Mouse (Mus musculus): Measurements from ENCODE around the gene Cby3. TPM values are rescaled to one million over a fixed set of nuclear protein-coding genes. Genes with fewer than 3 reads are reported as not detected.
"Not testable (repeated sequence)": the region's sequence is repeated elsewhere in the genome, so short reads cannot be mapped to it uniquely, and the experiment has no call there.

Cby3 gene
- polyA plus RNA-seq (2012; rRNA removed) (0.16 TPM in 1 of 2 replicates, not detected in the other), polyA plus RNA-seq (2014; fragmentation: Nextera tagmentation; extraction: Ambion mirVana) (0.47 TPM in 1 of 2 replicates, not detected in the other)

DNA sequence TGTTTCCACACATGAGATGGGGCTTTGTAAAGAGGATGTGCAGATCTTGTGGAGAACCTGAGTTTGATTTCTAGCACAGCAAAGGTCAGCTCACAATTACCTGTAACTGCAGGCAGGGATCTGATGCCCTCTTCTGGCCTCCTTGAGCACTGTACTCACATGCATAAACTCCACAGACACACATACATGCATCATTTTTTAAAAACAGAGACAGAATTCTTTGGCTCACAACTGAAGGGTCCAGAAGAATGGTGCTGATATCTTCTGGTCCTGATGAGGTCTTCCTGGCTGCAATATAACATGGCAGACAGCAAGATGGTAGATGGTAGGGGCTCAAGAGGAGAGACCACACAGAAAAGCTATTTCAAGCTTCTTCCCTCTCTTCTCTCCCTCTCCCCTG lies at the start of gene Cby3:
Gene Cby3 (plus strand): TSS at position 301 of the 400 bp plus-strand sequence.
- Histone ChIP-seq H3K27ac (replicated peaks; ENCODE audit: low read depth, low read length) (no peak within 1 kb of the TSS), H3K9me3 (ENCODE audit: control insufficient read depth, low read length) (no peaks in the 10 kb centered on the region), H3K4me3 (replicated peaks; ENCODE audit: low read length) (no peak within 1 kb of the TSS), H3K9ac (ENCODE audit: low read depth, low read length, severe bottlenecking) (no peak within 1 kb of the TSS), H3K4me2 (replicated peaks; ENCODE audit: low read depth, low read length, severe bottlenecking) (no peak within 1 kb of the TSS), H3K36me3 (ENCODE audit: control insufficient read depth, insufficient read depth, low read length) (no peaks in the 10 kb centered on the region), H3K4me1 (ENCODE audit: control insufficient read depth, insufficient read depth, low read length) (no peaks in the 10 kb centered on the region), H3K27me3 (ENCODE audit: control insufficient read depth, insufficient read depth, low read length) (no peaks in the 10 kb centered on the region)
- TF ChIP-seq POLR2A (IDR thresholded peaks at IDR 0.05; ENCODE audit: borderline replicate concordance, extremely low read depth, insufficient read depth, insufficient read length), result no peak
- no peak for ATAC-seq (ENCODE audit: low FRiP score, low read depth)
- DNase-seq (ENCODE audit: low spot score), result no peak

DNA sequence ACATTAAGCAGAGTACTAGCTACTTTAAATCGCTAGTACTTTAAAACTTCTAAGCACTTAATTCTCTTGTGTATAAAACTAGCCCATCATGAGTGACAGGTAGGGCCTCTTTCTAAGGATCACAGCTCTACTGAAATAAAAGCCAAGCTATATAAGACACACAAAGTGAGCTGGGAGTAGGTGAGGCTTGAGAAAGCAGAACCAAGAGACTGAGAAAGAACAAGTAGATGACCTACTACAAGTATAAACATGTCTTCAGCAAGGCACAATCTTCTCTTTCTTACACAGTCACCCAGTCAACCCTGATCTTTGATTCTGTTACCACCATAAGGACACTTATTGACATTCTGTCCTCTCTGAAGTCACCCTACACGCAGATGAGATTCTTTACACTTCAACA lies 41.5 kb upstream of the Cby3 start:
- DNase-seq (ENCODE audit: low spot score) (no peak), ATAC-seq (ENCODE audit: low FRiP score, low read depth) (no peak)
- H3K4me2 ChIP-seq (replicated peaks; ENCODE audit: low read depth, low read length, severe bottlenecking), result no peak overlapping the region
- no peak overlapping the region for H3K4me3 ChIP-seq (replicated peaks; ENCODE audit: low read length)
- H3K9me3 ChIP-seq (ENCODE audit: control insufficient read depth, low read length), result no peaks in the 10 kb centered on the region
- TF ChIP-seq POLR2A (IDR thresholded peaks at IDR 0.05; ENCODE audit: borderline replicate concordance, extremely low read depth, insufficient read depth, insufficient read length), result no peak
- no peak overlapping the region for H3K27ac ChIP-seq (replicated peaks; ENCODE audit: low read depth, low read length)
- peaks cover 38% of the 10 kb centered on the region for H3K36me3 ChIP-seq (ENCODE audit: control insufficient read depth, insufficient read depth, low read length)
- H3K4me1 ChIP-seq (ENCODE audit: control insufficient read depth, insufficient read depth, low read length), result no peaks in the 10 kb centered on the region
- no peaks in the 10 kb centered on the region for H3K27me3 ChIP-seq (ENCODE audit: control insufficient read depth, insufficient read depth, low read length)
- no peak overlapping the region for H3K9ac ChIP-seq (ENCODE audit: low read depth, low read length, severe bottlenecking)
- WGBS, result 78% methylated on average over 2 of the region's 2 CpGs

DNA sequence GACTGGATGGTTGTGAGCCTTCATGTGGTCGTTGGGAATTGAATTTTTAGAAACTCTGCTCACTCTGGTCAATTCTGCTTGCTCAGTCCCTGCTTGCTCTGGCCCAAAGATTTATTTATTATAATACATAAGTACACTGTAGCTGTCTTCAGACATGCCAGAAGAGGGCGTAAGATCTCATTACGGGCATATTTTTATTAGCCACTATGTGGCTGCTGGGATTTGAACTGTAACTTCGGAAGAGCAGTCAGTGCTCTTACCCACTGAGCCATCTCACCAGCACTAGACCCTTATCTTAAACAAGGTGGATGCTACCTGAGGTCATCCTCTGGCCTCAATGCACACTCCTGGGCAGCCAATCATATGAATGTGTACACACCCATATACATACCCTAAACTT lies 34.9 kb upstream of the Cby3 start:
- H3K4me3 ChIP-seq (replicated peaks; ENCODE audit: low read length); H3K9me3 ChIP-seq (ENCODE audit: control insufficient read depth, low read length); H3K9ac ChIP-seq (ENCODE audit: low read depth, low read length, severe bottlenecking); H3K27ac ChIP-seq (replicated peaks; ENCODE audit: low read depth, low read length); DNase-seq (ENCODE audit: low spot score); H3K4me2 ChIP-seq (replicated peaks; ENCODE audit: low read depth, low read length, severe bottlenecking); ATAC-seq (ENCODE audit: low FRiP score, low read depth); H3K36me3 ChIP-seq (ENCODE audit: control insufficient read depth, insufficient read depth, low read length); H3K27me3 ChIP-seq (ENCODE audit: control insufficient read depth, insufficient read depth, low read length): not testable (repeated sequence)
- peaks cover 14% of the 10 kb centered on the region for H3K4me1 ChIP-seq (ENCODE audit: control insufficient read depth, insufficient read depth, low read length)
- 90% methylated on average over 4 of the region's 4 CpGs for WGBS

DNA sequence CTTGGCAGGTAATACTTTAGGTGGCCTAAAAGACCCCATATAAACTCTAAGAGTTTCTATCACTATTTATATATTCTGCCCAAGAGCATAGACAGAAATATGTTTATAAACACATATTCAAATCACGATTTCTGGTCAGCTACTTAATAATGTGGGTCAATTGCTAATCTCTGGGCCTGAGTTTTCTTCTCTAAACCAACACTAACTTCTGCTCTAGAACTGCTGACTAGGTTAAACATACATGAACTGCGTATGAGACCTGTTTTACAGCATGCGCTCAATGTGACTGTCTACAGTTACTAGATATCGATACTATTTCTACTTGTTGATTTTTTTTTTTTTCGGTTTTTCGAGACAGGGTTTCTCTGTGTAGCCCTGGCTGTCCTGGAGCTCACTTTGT lies 33.0 kb upstream of the Cby3 start:
- Histone ChIP-seq H3K4me2 (replicated peaks; ENCODE audit: low read depth, low read length, severe bottlenecking) (no peak overlapping the region), H3K4me1 (ENCODE audit: control insufficient read depth, insufficient read depth, low read length) (peaks cover 17% of the 10 kb centered on the region), H3K27me3 (ENCODE audit: control insufficient read depth, insufficient read depth, low read length) (no peaks in the 10 kb centered on the region), H3K9ac (ENCODE audit: low read depth, low read length, severe bottlenecking) (no peak overlapping the region), H3K9me3 (ENCODE audit: control insufficient read depth, low read length) (no peaks in the 10 kb centered on the region), H3K4me3 (replicated peaks; ENCODE audit: low read length) (no peak overlapping the region), H3K27ac (replicated peaks; ENCODE audit: low read depth, low read length) (no peak overlapping the region), H3K36me3 (ENCODE audit: control insufficient read depth, insufficient read depth, low read length) (peaks cover 5% of the 10 kb centered on the region; the same call in 1 of the 2 replicates)
- 94% methylated on average over 6 of the region's 6 CpGs for WGBS
- ATAC-seq (ENCODE audit: low FRiP score, low read depth) (no peak), DNase-seq (ENCODE audit: low spot score) (no peak)
- TF ChIP-seq POLR2A (IDR thresholded peaks at IDR 0.05; ENCODE audit: borderline replicate concordance, extremely low read depth, insufficient read depth, insufficient read length), result no peak

DNA sequence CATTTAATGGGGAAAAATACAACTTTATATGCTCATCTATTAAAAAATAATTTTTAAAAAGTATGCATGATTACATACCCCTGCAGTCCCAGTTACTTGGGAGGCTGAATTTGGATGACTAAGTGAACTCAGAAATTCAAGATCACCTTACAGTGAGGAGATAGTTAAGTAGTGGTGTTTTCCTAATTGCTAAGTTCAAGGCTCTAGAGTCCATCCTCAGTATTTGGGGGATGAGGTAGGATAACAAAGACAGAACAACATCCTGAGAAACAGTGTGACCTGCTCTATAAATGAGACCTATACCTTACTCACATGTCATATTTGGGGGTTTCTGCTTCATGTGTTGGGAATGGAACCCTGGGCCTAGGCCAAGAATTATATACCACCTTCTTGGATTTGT lies 31.9 kb upstream of the Cby3 start:
- DNase-seq (ENCODE audit: low spot score), result no peak
- Histone ChIP-seq H3K9ac (ENCODE audit: low read depth, low read length, severe bottlenecking) (no peak overlapping the region), H3K4me2 (replicated peaks; ENCODE audit: low read depth, low read length, severe bottlenecking) (no peak overlapping the region), H3K27ac (replicated peaks; ENCODE audit: low read depth, low read length) (no peak overlapping the region), H3K36me3 (ENCODE audit: control insufficient read depth, insufficient read depth, low read length) (peaks cover 5% of the 10 kb centered on the region; the same call in 1 of the 2 replicates), H3K4me1 (ENCODE audit: control insufficient read depth, insufficient read depth, low read length) (peaks cover 22% of the 10 kb centered on the region), H3K4me3 (replicated peaks; ENCODE audit: low read length) (no peak overlapping the region), H3K27me3 (ENCODE audit: control insufficient read depth, insufficient read depth, low read length) (no peaks in the 10 kb centered on the region), H3K9me3 (ENCODE audit: control insufficient read depth, low read length) (no peaks in the 10 kb centered on the region)
- no peak for ATAC-seq (ENCODE audit: low FRiP score, low read depth)
- no peak for TF ChIP-seq POLR2A (IDR thresholded peaks at IDR 0.05; ENCODE audit: borderline replicate concordance, extremely low read depth, insufficient read depth, insufficient read length)

DNA sequence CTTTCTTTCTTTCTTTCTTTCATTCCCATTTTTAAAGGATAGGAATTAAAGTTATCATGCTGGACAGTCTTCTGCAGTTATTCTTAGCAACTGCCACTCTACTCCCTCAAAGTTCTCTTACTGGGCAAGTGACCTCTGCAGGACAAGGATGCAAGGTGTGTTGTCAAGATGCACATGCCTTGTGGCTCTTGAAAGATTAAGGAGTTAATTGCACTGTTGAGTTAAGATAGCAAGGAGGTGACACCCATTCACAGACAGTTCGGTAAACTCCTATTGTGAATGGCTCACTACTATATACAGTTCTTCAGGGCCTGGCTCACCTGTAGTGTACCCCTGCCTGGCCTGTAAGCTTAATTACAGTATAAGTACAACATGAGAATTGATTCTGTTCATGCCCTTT lies 30.4 kb upstream of the Cby3 start:
- Histone ChIP-seq H3K9me3 (ENCODE audit: control insufficient read depth, low read length) (no peaks in the 10 kb centered on the region), H3K4me3 (replicated peaks; ENCODE audit: low read length) (peak overlapping the region; percentile 96), H3K36me3 (ENCODE audit: control insufficient read depth, insufficient read depth, low read length) (0 out of 2 replicates have a peak, but pooled peaks cover 5% of the 10 kb centered on the region), H3K27me3 (ENCODE audit: control insufficient read depth, insufficient read depth, low read length) (no peaks in the 10 kb centered on the region), H3K9ac (ENCODE audit: low read depth, low read length, severe bottlenecking) (peak overlapping the region; percentile 98), H3K4me2 (replicated peaks; ENCODE audit: low read depth, low read length, severe bottlenecking) (peak overlapping the region; percentile 74), H3K4me1 (ENCODE audit: control insufficient read depth, insufficient read depth, low read length) (peaks cover 22% of the 10 kb centered on the region), H3K27ac (replicated peaks; ENCODE audit: low read depth, low read length) (no peak overlapping the region)
- TF ChIP-seq POLR2A (IDR thresholded peaks at IDR 0.05; ENCODE audit: borderline replicate concordance, extremely low read depth, insufficient read depth, insufficient read length), result no peak
- no peak for ATAC-seq (ENCODE audit: low FRiP score, low read depth)
- 23% methylated on average over 1 of the region's 1 CpGs for WGBS
- no peak for DNase-seq (ENCODE audit: low spot score)
